Mouse (Mus musculus): ENCODE results near the gene Gm26602. TPM values are rescaled to one million over a fixed set of nuclear protein-coding genes. Genes with fewer than 3 reads are reported as not detected.

Gm26602 gene
- polyA plus RNA-seq (2012; rRNA removed): not detected in 2 replicates

DNA sequence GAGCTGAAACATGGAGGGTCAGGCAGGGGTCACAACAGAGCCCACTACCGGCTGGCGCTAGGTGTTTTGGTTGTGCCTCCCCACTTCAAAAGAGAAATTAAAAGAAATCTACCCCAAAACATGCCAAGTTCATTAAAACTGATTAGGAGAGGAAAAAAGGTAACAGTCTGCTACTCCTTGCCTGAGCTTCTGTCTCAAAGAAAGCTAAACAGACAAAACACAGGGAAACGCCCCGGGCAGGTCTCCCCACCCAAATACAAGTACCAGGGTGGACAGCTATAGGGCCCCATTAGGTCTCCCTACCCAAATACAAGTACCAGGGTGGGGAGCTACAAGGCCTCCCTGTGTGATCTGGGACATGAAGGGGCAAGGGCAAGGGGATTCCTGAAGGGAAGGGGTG lies at the start of gene Gm26602:
Gene Gm26602, plus strand, starts transcription at position 301 of the 400 bp plus-strand sequence.
- 94% methylated on average over 4 of the region's 4 CpGs for WGBS
- no peak for DNase-seq (ENCODE audit: low read depth, low spot score)

DNA sequence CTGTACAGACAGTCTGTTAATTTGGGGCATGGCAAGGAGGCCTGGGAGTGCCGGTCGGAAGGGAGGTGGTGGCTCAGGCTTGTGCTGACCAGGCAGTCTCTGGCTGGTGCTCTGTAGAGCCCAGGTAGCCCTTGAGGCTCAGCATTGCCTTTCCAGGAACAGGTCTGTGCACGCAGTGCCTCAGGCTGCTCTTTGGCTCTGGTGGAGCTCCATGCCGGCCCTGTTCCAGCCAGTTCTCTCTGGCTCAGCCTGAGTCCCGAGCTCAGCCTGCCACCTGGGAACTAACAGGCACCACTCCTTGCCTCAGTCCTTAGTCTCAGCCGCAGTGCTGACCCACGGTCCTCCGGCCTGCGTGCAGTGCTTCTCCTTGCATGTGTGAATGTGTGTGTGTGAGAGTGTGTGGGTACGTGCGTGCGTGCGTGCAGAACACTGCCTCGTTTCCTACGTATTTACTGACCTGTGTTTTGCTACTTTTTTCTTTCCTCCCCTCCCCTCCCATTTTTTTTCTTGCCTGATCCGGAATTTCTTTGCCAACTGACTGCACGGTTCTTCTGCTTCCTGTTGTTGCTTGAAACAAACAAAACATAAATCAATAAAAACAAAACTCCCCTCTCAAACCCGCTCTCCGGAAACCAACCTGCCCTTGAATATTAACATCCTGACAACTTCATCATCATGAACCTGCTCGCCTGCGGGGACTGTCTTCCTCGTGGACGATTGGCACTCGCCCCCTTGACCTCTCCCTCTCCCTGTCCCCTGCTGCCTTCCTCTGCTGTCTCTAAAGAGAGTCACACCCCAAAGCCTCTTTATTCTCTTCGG lies 49.2 kb upstream of the Gm26602 start:
- DNase-seq (ENCODE audit: low read depth, low spot score): no peak
- 37% methylated on average over 25 of the region's 25 CpGs for WGBS

DNA sequence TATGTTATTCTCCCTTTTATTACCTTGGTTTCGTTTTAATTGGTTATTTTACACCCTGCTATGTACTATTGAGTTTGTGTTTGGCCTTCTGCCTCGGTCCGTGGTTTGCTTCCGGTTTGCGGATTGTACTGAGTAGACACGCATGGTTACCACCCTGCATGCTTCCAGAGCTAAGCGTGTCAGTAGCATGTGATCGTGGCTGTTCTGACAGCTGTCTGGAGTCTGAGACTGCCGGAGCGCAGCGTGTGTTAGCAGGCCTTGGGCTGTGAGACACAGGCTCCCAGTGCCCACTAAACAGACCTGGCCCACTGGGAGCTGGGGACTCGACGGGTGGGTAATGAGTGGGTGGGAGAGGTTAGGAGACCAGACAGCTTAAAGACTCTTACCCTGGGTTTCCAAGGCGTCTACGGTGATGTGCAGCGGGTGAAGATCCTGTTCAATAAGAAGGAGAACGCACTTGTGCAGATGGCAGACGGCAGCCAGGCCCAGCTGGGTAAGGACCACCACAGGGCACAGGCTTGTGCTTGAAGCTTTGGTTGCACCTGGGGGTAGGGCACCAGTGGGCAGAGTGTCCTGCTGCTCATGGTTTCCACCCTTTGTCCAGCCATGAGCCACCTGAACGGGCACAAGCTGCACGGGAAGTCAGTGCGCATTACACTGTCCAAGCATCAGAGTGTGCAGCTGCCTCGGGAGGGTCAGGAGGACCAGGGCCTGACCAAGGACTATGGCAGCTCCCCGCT lies 48.4 kb upstream of the Gm26602 start:
- 59% methylated on average over 23 of the region's 23 CpGs for WGBS
- DNase-seq (ENCODE audit: low read depth, low spot score): no peak

DNA sequence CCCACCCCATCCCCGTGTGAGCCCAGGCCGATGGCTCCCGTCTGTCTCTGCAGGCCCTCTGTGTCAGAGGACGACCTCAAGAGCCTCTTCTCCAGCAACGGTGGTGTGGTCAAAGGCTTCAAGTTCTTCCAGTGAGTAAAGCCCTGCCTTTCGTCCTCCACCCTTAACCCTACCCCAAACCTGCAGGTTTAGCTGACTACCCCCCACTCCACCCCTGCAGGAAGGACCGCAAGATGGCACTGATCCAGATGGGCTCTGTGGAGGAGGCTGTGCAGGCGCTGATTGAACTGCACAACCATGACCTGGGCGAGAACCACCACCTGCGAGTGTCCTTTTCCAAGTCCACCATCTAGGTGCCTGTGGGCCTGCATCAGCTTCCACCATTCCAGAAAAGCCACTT lies 47.7 kb upstream of the Gm26602 start:
- 60% methylated on average over 10 of the region's 10 CpGs for WGBS
- DNase-seq (ENCODE audit: low read depth, low spot score): no peak

DNA sequence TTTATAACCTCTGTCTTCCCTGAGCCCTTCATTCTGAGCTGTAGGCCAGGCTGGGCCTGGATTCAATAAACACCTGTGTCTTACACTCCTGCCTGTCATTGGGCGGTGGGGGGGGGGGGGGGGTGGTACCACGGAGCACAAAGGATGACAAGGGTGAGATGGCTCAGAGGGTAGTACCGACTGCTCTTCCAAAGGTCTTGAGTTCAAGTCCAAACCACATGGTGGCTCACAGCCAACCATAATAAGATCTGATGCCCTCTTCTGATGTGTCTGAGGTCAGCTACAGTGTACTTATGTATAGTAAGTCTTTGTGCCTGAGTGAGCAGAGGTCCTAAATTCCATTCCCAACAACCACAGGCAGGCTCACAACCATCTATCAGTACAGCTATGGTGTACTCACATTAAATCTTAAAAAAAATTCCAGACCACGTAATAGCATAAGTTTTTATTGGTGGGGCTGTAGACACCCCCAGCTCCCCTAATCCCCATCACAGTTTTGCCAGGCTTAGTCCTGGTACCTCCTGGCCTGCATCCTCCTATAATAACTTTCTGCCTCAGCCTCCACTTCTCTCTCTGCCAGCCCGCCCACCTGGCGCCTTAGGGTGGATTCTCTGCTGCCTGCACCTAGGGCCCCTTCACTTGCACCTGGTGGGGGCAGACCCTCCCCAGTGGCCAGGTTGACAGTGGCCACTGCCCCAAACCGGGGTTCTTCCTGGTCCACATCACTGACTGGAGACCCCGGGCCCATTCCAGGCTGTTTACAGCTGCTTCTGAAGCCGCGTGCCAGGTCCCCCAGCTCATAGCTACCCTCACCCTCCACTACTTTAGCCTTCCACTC lies 46.1 kb upstream of the Gm26602 start:
- no peak for DNase-seq (ENCODE audit: low read depth, low spot score)
- WGBS: 47% methylated on average over 10 of the region's 10 CpGs

DNA sequence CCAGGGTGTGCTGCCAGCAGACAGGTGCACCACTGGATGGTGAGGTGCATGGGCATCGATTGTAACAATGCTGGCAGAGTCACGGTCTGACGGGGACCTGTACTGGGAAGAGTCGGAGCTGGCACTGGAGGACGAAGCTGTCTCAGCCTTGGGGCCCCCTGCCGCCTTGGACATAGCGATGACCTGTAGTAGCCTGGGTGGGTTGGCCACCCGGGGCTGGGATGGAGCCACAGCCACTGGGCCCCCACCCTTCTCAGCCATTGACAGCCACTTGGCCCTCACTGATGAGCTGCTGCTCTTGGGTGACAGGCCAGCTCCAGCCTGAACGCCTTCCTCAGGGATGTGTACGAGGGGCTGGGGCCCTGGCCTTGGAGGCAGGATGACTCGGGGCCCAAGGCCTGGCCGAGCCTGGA lies 45.5 kb upstream of the Gm26602 start:
- 40% methylated on average over 12 of the region's 12 CpGs for WGBS
- no peak for DNase-seq (ENCODE audit: low read depth, low spot score)

DNA sequence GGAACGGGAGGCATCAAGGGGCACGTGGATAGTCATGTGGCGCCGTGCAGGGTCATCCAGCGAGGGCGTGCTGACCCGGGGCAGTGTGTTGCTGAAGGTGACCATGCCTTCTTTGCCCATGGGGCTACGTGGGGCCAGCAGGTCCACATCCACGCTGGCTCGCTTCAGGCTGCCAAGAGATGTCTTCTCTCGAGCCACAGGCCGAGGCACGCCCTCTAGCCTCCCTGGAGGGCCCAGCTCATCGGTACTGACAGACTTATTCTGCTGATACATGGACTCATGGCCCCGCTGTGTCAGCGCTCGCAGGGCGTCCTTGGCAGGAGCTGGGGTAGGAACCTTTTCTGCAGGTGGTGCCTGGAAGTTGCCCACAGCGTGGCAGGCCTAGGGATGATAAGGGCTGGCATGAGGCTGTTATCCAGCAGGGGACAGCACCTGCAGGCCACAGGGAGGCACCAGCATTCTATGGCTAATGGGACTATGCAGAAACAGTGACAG lies 44.8 kb upstream of the Gm26602 start:
- 46% methylated on average over 19 of the region's 19 CpGs for WGBS
- DNase-seq (ENCODE audit: low read depth, low spot score): no peak

DNA sequence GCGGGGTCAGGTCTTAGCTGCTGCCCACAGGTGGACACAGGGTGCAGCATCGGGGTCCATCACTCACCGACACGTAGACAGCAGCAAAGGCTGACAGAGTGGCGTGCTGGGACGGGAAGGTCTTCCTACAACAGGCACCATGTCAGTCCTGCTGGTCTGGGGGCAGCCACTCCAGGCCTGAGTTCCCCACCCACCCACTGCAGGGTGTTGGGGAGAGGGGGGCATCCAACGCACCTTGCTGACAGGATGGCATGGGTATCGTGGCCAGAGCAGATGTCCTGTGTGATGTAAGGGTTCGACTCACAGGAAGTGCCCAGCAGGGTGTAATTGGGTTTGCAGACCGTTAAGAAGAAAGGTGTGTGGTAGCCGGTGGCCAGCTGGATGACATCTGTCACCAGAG lies 44.1 kb upstream of the Gm26602 start:
- WGBS: 76% methylated on average over 11 of the region's 11 CpGs
- no peak for DNase-seq (ENCODE audit: low read depth, low spot score)

DNA sequence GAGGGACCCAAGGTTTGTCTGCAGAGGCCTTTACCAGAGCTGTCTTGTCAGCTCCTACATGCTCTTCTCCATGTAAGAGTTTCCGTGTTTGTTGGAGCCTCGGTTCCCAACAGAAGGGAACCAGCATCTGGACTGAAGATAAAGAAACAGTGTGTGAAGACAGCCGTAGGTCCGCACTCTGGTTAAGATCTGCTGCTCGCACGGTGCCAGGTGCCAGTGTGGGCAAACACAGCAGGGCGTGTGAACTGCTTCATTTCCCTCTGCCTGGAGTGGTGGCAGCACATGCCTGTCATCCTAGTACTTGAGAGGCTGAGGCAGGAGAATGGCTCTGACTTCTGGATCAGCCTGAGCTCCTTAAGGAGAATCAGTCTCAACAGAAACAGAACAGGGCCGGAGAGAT lies 38.8 kb upstream of the Gm26602 start:
- no peak for DNase-seq (ENCODE audit: low read depth, low spot score)
- WGBS: 60% methylated on average over 8 of the region's 8 CpGs

DNA sequence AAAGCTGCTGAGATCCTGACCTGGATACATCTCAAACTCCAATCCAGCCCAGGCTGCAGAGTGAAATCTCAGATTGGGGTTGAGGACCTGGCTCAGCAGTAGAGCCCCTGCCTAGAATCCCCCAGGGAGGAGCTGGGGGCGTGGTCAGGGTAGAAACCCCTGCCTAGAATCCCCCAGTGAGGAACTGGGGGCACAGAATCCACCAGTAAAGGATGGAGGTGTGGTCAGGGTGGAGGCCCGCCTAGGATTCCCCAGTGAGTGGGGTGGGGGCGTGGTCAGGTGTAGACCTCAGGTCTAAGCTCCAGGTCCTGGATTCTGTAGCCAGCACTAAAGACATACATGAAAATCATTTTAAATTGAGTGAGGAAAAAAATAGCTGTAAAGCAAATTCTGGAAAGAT lies 37.8 kb upstream of the Gm26602 start:
- WGBS: 43% methylated on average over 3 of the region's 3 CpGs
- DNase-seq (ENCODE audit: low read depth, low spot score): no peak

DNA sequence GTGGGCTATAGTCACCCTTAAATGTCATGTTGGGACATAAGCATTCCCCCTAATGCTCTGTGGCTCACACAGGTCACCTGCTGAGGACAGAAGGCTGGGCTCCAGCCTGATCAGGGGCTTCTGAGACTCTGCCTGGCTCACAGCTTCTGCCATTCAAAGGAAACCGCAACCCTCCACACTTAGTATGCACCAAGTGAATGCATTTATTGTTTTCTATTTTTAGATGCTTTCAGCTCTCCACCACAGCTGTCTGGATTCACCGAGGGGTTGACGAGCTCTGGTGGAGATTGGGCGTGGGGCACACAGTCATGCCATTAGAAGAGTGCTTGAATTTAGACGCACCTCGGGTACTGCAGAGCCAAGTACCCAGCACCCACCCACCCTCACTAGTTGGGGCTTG lies 37.3 kb upstream of the Gm26602 start:
- 23% methylated on average over 6 of the region's 6 CpGs for WGBS
- DNase-seq (ENCODE audit: low read depth, low spot score): no peak

DNA sequence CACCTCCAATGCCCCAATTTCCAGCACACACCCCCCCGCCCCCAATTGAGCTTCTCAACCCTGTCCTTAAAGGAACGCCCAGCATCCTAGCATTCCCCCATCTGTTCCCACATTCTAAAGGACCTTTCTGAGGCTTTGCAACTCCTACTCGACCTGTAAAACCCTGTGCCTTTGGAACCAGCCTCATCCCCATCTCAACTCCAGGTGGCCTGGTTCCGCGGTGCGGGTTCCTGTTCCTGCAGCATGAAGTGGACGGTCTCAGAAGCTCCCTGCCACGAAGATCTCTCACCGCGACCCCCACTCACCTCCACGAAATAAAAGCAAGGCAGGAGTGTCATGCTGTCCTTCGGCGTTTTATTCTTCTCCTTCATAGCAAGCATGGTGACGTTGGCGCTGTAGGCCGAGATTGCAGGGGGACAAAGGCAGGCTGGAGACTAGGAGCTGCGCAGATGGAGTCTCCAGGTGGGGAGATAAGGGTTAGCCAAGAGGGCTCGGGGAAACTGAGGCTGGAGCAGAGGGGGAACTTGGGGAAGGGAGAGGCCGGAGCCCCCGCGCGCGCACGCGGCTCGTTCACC lies 36.9 kb upstream of the Gm26602 start:
- no peak for DNase-seq (ENCODE audit: low read depth, low spot score)
- WGBS: 4% methylated on average over 26 of the region's 26 CpGs

DNA sequence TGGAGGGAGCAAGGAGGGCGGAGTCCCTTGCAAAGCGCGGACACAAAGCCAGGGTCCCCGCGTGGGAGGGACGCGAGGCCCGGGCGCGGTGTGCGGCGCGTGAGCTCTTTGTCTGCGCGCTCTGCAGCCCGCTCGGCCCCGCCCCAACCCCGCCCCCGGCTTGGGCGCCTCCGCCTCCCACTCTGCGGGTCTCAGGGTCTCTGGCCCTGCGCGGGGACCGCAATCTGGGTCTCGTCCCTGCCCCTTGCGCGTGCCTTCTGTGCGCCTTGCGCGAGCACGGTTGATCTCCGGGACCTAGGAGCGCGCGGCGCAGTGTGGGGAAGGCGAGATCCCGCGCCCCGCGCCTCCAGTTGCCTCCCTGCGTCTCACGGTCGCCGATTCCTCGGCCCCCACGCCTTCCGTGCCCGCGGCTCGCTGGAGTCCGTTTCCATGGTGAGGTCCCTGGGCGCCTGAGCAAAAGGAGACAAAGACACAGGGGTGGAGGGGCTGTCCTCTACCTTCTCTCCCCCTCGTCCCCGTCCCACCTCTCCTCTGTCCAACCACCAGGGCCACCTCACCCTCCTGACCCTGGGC lies 36.3 kb upstream of the Gm26602 start, which contains the start of the genes Prtn3 and Plppr3:
Gene Prtn3, plus strand, starts transcription at position 187 of the 573 bp plus-strand sequence.
Gene Plppr3, minus strand, starts transcription at position 345 of the 573 bp plus-strand sequence.
- WGBS: 2% methylated on average over 53 of the region's 57 CpGs

DNA sequence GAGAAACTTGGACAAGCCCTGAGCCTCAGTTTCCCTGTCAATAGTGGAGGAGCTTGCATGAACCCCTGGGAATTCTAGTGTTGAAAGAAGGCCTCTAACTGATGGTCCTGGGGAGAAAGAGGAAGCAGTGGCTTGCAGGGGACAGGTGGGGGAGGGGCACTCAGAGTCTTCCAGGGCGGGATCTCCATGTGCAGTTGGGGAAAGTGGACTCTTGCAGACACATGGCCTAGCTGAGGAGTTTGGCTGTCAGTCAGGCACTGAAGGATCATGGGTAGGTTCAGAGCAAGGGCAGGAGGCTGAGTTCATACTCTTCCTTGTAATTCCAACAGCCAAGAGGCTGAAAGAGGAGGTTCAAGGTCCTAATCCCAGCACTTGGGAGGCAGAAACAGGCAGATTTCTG lies 33.5 kb upstream of the Gm26602 start:
- no peak for DNase-seq (ENCODE audit: low read depth, low spot score)
- 69% methylated on average over 1 of the region's 1 CpGs for WGBS

More for the DNA sequence above, 36.3 kb upstream of the Gm26602 start, which contains the start of the genes Prtn3 and Plppr3:
- no peak for DNase-seq (ENCODE audit: low read depth, low spot score)

DNA sequence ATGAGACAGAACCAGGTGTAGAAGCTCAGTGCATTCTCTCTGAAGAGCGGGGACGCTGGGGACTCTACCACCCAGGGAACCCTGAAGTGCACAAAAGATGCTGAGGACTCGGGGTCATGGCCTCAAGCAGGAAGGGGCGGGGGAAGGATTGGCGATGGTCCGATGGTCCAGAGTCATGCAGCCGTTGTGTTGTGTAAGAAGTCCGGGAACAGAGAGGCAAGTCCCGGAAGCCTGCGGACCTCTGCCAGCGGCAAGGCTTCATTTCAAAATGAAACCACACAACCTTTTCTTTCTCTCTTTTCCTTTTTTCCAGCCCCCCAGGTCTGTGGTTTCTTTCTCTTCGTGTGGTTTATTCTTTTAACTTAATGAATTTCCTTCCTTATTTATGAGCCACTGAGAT lies 32.9 kb upstream of the Gm26602 start:
- DNase-seq (ENCODE audit: low read depth, low spot score): no peak
- 55% methylated on average over 12 of the region's 12 CpGs for WGBS

DNA sequence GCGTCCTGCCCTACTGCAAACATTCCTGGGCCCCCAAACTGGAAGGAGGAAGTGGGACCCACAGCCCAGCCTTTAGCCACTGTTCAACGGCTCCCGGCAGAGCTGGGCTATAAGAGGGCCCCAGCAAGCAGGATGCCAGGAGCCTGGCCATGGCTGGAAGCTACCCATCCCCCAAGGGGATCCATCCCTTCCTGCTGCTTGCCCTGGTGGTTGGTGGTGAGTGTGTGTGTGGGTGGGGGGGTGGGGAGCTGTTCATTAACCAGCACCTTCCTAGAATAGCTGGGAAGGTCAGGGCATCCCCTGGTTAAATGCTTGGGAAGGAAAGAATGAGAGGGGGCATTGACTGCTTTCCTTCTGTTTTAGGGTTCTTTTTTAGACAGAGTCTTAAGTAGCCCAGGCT lies 31.1 kb upstream of the Gm26602 start:
- DNase-seq (ENCODE audit: low read depth, low spot score): no peak
- 27% methylated on average over 3 of the region's 3 CpGs for WGBS

DNA sequence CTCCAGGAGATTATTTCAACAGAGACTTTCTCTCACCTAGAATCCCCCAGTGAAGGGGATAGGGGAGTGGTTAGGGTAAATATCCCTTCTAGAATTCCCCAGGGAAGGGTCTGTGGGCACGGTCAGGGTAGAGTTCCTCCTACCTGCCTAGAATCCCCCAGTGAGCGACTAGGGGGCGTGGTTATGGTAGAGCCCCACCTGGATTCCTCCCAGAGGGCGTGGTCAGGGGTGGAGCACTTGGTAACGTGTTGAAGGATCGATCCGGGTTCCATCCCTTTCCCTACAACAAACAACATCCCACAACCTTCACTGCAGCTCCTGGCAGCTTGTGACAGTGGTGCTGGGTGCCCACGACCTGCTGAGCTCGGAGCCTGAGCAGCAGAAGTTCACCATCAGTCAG lies 29.9 kb upstream of the Gm26602 start:
- no peak for DNase-seq (ENCODE audit: low read depth, low spot score)
- WGBS: 16% methylated on average over 9 of the region's 9 CpGs

DNA sequence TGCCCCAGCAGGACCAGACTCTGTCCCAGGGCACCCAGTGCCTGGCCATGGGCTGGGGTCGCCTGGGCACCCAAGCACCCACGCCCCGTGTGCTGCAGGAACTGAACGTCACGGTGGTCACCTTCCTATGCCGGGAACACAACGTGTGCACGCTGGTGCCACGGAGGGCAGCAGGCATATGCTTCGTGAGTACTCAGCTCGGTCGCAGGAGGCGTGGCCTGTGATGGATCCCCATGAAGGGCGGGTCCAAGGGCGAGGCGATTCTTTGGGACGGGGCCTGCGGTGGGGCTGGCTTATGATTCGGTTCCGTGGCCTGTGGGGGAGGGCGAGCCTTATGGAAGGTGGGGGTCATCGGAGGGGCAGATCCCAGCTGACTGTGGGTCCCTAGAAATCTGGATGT lies 28.7 kb upstream of the Gm26602 start:
- WGBS: 10% methylated on average over 22 of the region's 22 CpGs

More for the DNA sequence above, 28.7 kb upstream of the Gm26602 start:
- no peak for DNase-seq (ENCODE audit: low read depth, low spot score)

Data from large intestine, adult 2 months (tissue).